Mouse (Mus musculus): ENCODE data around the gene Mob4.

Gene Mob4

GRCm38 (mm10) chr1:55131424-55132014 lies 488 bp downstream of the Mob4 start:
- DNase-seq (ENCODE audit: extremely low read depth, low read depth) = peak; percentile 55

DNA sequence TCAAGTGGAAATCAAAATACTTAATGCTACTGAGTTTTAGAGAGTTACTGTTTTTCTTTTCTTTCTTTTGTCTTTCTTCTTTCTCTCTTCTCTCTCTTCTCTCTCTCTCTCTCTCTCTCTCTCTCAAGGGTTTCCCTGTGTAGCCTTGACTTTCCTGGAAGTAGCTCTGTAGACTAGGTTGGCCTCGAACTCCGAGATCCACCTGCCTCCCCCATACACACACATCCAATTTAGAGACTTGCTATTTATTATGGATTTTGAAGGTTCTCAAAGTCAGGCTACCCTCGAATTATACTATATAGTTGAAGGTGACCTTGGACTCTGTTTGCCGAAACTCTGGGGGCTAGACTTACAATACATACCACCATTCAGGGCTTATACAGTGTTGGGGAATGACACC lies 1.3 kb downstream of the Mob4 start:
- DNase-seq (ENCODE audit: extremely low read depth, low read depth) = peak; percentile 20

GRCm38 (mm10) chr1:55133173-55133572 lies 2.1 kb downstream of the Mob4 start:
- DNase-seq (ENCODE audit: extremely low read depth, low read depth) = no peak

GRCm38 (mm10) chr1:55134301-55134700 lies 3.3 kb downstream of the Mob4 start:
- DNase-seq (ENCODE audit: extremely low read depth, low read depth) = no peak

GRCm38 (mm10) chr1:55135846-55136245 lies 4.8 kb downstream of the Mob4 start:
- DNase-seq (ENCODE audit: extremely low read depth, low read depth) = peak; percentile 16

DNA sequence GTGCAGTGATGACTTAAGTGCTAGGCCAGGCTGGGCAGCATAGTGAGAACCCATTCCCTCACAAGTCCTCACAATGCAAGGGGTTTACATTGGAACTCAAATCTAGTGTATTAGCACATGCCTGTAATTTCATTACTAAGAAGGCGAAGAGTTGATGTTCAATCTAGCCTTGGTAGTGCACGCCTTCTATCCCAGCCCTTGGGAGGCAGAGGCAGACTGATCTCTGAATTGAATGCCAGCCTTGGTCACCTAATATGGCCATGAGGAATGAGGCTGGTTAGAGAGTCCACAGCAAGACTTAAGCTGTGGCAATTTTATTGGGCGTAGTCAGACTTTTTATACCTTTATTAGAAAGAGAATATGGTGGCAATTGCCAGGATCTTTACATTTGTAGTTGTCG lies 13.3 kb downstream of the Mob4 start:
- DNase-seq (ENCODE audit: extremely low read depth, low read depth) = no peak

DNA sequence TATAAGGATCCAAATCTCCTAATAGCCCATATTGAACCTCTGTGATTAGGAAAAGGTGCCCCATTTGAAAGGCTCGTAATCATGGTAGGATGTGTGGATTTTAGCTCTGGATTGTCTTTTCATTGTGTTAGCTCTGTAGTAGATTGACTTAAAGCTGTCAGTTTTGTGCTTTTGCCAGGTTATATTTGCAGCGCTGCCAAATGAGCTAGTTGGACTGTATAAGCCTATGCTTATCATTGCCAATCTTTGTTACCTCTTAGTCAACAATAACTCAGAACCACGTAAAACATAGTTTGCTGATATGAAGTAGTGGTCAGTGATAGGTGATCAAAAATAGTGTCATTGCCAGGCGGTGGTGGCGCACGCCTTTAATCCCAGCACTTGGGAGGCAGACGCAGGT lies 14.5 kb downstream of the Mob4 start:
- no peak for DNase-seq (ENCODE audit: extremely low read depth, low read depth)

DNA sequence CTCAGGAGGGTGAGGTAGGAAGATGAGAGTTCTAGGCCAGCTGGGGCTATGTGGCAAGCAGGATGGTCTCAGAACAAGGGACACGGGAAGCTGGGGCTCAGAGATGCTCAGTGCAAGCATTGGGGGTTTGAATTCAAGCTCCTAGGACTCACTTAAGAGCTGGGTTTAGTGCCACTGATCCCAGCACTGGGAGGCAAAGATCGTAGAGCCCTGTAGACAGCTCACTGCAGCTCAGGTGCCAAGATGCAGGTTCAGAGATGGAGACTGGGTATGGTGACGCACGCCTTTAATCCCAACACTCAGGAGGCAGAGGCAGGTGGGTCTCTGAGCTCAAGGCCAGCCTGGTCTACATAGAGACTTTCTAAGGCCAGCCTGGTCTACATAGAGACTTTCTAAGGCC lies 26.3 kb downstream of the Mob4 start:
- no peak for DNase-seq (ENCODE audit: extremely low read depth, low read depth)

DNA sequence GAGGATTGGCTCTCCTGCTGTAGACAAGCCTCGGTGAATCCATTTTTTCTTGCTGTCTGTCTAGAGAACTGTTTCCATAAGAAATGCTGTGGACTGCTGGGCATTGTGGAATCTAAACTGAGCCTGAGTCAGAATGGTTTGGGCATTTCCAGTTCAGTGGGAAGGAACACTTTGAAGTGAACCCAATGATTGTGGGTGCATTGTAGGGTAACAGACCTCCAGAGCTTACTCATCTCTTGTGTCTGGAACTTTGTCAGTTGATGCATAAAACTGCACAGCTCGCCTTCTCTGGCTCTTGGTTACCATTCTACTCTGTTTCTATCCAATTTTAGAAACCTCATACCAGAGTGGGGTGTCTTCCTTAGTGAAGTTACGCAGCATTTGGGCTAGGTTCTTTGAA lies 27.2 kb downstream of the Mob4 start:
- DNase-seq (ENCODE audit: extremely low read depth, low read depth) = no peak

DNA sequence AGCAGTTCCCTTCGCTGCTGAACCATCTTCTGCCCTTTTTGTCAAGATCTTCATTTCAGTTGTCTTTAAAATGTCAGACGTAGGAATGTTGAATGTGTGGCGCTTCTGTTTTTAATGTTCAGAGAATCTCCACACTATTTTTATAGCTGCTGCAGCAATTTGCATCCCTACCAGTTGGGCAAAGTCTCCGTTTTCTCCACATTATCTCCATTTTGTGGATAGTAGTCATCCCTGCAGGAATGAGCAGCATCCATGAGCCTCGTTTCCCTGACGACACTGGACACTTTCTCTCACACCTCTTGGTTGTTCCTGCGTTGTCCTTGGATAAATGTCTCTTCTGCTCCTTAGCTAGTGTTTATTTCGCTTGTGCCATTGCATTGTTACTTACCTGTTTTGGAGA lies 27.8 kb downstream of the Mob4 start:
- no peak for DNase-seq (ENCODE audit: extremely low read depth, low read depth)

- no peak for DNase-seq (ENCODE audit: extremely low read depth, low read depth)
Measured at GRCm38 (mm10) chr1:55160218-55160617, 29.2 kb downstream of the Mob4 start.

GRCm38 (mm10) chr1:55160831-55161638 lies 30.0 kb downstream of the Mob4 start:
- no peak for DNase-seq (ENCODE audit: extremely low read depth, low read depth)

DNA sequence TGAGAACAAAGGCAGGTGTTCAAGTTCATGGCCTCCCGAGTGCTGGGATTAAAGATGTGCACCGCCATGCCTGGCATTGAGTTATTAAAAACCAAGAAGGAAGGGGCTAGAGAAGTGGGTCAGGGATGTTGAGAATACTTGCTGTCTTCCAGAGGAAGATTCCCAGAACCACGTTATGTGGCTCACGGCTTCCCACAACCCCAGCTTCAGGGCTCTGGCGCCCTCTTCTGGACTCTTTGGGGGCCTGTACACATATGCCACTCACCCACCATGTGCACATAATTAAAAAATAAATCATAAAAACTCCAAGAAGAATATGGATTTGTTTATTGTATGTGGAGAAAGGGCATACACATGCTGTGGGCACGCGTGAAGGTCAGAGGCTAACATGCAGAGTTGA lies 30.9 kb downstream of the Mob4 start:
- DNase-seq (ENCODE audit: extremely low read depth, low read depth) = peak; percentile 20

GRCm38 (mm10) chr1:55162781-55163180 lies 31.8 kb downstream of the Mob4 start:
- DNase-seq (ENCODE audit: extremely low read depth, low read depth) = no peak

DNA sequence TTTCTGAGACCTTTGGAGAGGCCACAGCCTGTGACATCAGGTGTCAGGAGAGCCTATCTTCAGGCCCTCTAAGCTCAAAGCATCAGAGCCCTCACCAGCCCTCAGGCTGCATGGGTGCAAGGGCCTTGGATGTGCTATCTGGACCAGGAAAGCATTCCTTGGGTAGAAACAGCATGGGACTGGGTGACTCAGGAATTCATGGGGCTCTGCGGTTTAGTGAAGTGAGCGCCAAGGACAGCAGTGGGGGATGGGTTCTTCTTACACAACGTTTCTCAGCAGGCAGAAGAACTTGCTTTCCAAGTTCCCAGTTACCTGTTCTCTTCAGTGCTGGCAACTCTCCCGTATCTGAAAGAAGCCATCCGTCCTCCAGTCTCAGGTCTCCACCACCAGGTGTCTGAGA lies 33.0 kb downstream of the Mob4 start:
- no peak for DNase-seq (ENCODE audit: extremely low read depth, low read depth)

- DNase-seq (ENCODE audit: extremely low read depth, low read depth) = no peak
Measured at GRCm38 (mm10) chr1:55167560-55167959, 36.5 kb downstream of the Mob4 start.

DNA sequence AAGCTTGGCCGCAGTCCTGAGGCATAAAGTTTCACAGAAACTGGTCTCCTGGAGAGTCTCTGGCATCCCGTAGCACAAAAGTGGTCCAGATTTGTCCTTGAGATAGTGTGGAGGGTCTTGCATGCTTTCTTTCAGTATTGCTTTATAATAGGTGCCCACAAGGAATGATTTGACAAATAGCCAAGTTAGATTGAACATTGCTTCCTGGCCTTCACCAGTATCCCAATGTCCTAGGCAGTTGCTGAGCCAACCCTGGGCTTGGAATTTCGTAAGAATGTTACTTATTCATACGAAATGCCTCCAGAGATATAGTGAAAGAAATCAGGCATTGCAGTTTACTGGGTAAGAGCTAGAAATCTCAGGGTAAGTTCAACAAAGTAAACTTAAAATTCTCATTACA lies 37.6 kb downstream of the Mob4 start:
- no peak for DNase-seq (ENCODE audit: extremely low read depth, low read depth)

DNA sequence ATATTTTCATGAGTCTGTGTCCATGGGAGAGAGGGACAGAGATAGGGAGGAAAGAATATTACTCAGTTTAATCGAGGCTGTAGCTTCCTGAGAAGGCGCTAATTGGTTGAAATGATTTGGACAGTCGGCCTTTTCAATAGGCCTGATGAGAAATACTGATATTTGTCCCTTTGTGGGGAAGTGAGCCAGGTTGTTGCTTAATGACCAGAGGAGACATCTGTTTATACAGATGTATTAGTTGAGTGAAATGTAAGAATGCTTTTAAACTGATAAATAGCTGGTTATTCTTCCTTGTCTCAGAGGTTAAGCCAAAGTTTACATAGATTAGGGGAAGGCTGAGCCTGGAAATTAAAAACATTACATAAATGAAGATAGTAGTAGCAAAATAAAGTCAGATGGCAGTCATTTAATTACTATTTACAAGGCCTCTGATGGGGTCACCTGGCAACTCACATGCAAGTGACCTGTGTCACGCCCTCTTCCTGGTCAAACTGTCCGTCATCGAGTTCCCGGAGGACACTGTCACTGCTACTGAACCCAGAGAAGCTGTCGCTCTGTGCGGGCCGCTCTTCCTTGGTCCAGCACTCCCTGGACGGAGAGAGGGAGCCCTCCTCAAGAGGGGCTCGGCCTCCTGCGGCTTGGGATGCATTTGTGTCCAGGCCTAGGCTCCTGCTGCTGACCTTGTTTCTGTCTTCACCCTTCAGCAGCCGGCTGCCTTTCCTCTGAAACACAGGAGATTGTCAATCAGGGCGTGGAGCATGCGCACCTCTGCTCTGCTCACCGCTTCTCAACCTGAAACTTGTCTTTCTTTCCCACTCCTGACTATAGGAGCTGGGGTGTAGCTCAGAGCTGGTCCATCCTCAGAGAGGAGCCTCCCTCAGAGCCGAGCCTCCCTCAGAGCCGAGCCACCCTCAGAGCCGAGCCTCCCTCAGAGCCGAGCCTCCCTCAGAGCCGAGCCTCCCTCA lies 40.6 kb downstream of the Mob4 start:
- no peak for DNase-seq (ENCODE audit: extremely low read depth, low read depth)

DNA sequence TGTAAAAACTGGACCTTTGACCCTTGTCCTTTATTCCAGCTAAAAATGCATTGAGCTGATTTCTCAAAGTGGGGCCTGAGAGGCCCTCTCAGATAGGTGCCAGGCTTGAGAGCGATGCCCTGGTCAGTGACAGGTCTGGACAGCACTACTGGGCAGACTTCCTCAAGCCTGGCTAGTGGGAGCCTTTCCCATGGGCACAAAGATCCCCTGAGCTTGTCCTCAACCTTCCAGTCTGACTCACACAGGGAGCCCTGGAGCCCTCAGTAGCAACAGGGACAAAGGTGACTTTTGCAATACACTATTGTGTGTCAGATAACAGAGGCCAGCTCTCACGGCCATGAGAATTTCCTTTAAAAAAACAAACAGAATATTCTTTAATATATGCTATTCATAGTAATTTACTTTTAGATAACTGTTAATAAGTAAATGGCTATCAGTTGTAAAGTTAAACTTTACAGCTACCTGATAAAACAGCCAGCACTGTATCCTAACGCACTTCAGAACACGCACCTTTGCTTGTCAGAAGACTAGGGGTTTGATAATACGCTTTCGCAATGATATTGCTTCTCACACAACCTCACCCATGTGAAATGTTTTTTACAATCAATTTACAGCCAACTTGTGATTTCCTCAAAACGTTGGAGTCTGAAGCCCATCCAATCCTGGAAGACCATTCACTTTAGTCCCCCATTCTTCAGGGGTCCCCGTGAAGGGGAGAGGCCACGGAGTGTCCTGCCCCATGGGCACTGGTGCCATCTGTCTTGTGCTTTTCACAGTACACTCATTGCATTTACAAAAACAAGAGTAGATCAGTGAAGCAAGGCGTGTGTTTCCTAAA lies 42.9 kb downstream of the Mob4 start:
- no peak for DNase-seq (ENCODE audit: extremely low read depth, low read depth)

DNA sequence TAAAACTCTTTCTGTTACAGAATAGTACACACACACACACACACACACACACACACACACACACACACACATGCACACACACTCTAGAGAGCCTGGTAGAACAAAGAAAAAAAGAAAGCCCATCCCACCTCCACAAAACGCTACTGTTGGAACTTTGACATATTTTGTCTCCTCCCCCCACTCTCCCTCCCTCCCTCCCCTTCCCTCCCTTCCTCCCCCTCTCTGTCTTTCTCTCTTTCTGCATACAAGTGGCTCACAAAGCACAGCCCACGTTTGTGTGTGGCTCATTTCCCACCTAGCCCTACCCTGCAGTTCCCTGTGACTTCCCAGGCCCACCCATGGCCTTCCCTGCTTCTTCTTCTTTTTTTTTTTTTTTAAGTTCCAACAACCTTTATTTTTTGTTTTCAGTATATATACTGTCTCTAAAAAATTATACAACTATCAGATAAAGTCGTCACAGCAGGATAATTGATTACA lies 43.6 kb downstream of the Mob4 start:
- no peak for DNase-seq (ENCODE audit: extremely low read depth, low read depth)
